Mouse (Mus musculus) small intestine, adult 2 months (tissue): ENCODE data around the gene Gm10663. TPM values are rescaled to one million over a fixed set of nuclear protein-coding genes. Genes with fewer than 3 reads are reported as not detected.

Source experiments
- H3K27ac ChIP-seq: fragments of 200-500 bp; 2 replicates; pipeline ENCODE4 v1.5.1; 2012; ENCODE audit warnings: low read depth, low read length, control low read depth, inconsistent platforms; ENCODE audit not compliant: insufficient read depth
- H3K27me3 ChIP-seq: fragments of 200-500 bp; 2 replicates; pipeline ENCODE4 v1.6.1; 2012; ENCODE audit warnings: mild to moderate bottlenecking, moderate library complexity, low read length, inconsistent platforms; ENCODE audit not compliant: control insufficient read depth, insufficient read depth
- H3K36me3 ChIP-seq: fragments of 200-500 bp; 2 replicates; pipeline ENCODE4 v1.6.1; 2012; ENCODE audit warnings: mild to moderate bottlenecking, low read length, control low read depth, inconsistent platforms; ENCODE audit not compliant: control insufficient read depth, insufficient read depth
- H3K4me1 ChIP-seq: fragments of 200-500 bp; 2 replicates; pipeline ENCODE4 v1.6.1; 2012; ENCODE audit warnings: low read length, inconsistent platforms, mixed read lengths; ENCODE audit not compliant: control insufficient read depth, insufficient read depth, insufficient read length
- H3K4me3 ChIP-seq: fragments of 200-500 bp; 2 replicates; pipeline ENCODE4 v1.5.1; 2012; ENCODE audit warnings: low read depth, mild to moderate bottlenecking, control low read depth, inconsistent platforms, low read length, moderate library complexity
- CTCF ChIP-seq: fragments of 200-500 bp; IDR thresholded peaks from 2 replicates; pipeline ENCODE4 v1.5.1; 2012; ENCODE audit warnings: low read depth, mild to moderate bottlenecking, control low read depth, inconsistent platforms, low read length, moderate library complexity, mixed read lengths; ENCODE audit not compliant: insufficient replicate concordance, insufficient read length; ENCODE audit errors: extremely low read depth
- POLR2A ChIP-seq: fragments of 200-500 bp; IDR thresholded peaks from 2 replicates; pipeline ENCODE4 v1.6.1; 2012; ENCODE audit warnings: low read depth, mild to moderate bottlenecking, control low read depth, inconsistent platforms, low read length, moderate library complexity
- WGBS: fragments of 180-500 bp; shearing (Covaris S2); methylation state at CpG from one replicate; pipeline ENCODE4 v1.1.7; 2018; 5-methylcytosine and 5-hydroxymethylcytosine counted together
- polyA plus RNA-seq: library from polyadenylated mRNA; depleted of rRNA; stranded (reverse); fragments of >200 nt; gene quantifications from 2 replicates; pipeline ENCODE4 v1.2.3, GENCODE M21; 2012; rRNA removed

Gene Gm10663
- not detected in 2 replicates for polyA plus RNA-seq

- TF ChIP-seq CTCF (no peak), POLR2A (no peak)
- Histone ChIP-seq H3K27me3 (no peaks in the 10 kb centered on the region), H3K36me3 (no peaks in the 10 kb centered on the region), H3K4me3 (no peak within 1 kb of the TSS), H3K4me1 (no peaks in the 10 kb centered on the region), H3K27ac (no peak within 1 kb of the TSS)
- 90% methylated on average over 2 of the region's 2 CpGs for WGBS
Observed at GRCm38 (mm10) chr8:65074733-65075132, at the start of gene Gm10663. Gene Gm10663, plus strand, starts transcription at chr8:65075033.

- Histone ChIP-seq H3K4me3 (no peak overlapping the region), H3K36me3 (no peaks in the 10 kb centered on the region), H3K4me1 (no peaks in the 10 kb centered on the region), H3K27me3 (no peaks in the 10 kb centered on the region), H3K27ac (no peak overlapping the region)
- TF ChIP-seq CTCF: no peak
- no peak for TF ChIP-seq POLR2A
- 77% methylated on average over 12 of the region's 12 CpGs for WGBS
Observed at GRCm38 (mm10) chr8:65028959-65029686, 45.7 kb upstream of the Gm10663 start.

DNA sequence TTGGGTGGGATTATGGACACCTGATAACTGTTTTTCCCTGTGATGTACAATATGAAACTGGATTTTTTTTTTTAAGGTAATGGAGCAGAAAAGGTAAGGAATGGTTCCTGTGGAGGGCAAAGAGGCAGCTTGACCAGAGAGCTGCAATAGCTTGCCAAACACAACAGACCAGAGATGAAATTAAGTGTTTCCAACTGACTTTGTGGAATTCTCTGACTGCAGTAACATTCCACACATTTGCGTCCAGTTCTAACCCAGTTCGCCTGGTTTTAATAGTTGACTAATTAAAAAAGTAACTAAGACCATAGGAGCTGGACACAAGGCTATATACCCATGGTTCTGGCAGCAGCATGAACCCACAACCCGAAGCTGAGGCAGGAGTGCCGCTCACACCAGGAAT lies 45.1 kb upstream of the Gm10663 start:
- no peak overlapping the region for H3K4me3 ChIP-seq
- H3K4me1 ChIP-seq: no peaks in the 10 kb centered on the region

GRCm38 (mm10) chr8:65030735-65031485 lies 43.9 kb upstream of the Gm10663 start:
- Histone ChIP-seq H3K4me1 (no peaks in the 10 kb centered on the region), H3K36me3 (no peaks in the 10 kb centered on the region), H3K4me3 (no peak overlapping the region), H3K27me3 (no peaks in the 10 kb centered on the region), H3K27ac (no peak overlapping the region)
- TF ChIP-seq CTCF (no peak), POLR2A (no peak)
- 58% methylated on average over 4 of the region's 4 CpGs for WGBS

More for the DNA sequence above, 45.1 kb upstream of the Gm10663 start:
- no peaks in the 10 kb centered on the region for H3K36me3 ChIP-seq
- TF ChIP-seq CTCF: no peak
- TF ChIP-seq POLR2A: no peak
- H3K27ac ChIP-seq: no peak overlapping the region
- WGBS: 72% methylated on average over 4 of the region's 4 CpGs
- no peaks in the 10 kb centered on the region for H3K27me3 ChIP-seq

DNA sequence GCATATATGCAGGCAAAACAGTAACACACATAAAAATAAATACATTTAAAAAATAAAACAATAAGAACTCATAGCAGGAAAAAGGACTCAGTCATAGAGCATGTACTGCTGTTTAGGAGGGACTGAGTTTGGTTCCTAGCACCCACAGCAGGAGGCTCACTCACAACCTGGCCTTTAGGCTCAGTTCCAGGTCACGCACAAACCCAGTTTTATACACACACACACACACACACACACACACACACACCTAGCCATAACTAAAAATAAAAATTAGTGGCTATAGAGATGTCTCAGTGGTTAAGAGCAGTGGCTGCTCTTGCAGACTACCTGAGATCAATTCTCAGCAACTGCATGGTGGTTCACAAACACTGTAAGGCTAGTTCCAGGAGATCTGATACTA lies 42.7 kb upstream of the Gm10663 start:
- no peaks in the 10 kb centered on the region for H3K36me3 ChIP-seq
- H3K27me3 ChIP-seq: no peaks in the 10 kb centered on the region
- TF ChIP-seq CTCF (no peak), POLR2A (no peak)
- H3K27ac ChIP-seq: no peak overlapping the region
- no peaks in the 10 kb centered on the region for H3K4me1 ChIP-seq
- WGBS: 100% methylated on average over 1 of the region's 1 CpGs
- H3K4me3 ChIP-seq: no peak overlapping the region

DNA sequence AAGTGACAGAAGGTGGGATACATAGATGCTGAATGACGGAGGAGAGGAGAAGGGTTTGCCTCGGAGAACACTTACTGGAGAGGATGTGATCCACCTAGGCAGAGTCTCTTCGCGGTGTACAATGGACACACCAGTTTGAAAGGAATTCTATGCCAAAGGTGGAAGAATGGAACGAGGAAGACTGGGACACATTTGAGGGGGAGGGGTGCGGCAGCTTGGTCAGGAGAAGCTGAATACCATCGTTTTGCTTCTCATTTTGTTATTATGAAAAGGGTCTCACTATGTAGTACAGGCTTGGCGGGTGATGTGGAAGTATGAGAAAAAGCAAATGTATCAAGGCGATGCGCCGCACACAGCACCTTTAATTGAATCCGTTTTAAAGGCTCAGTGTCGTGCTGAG lies 41.8 kb upstream of the Gm10663 start:
- H3K4me1 ChIP-seq: no peaks in the 10 kb centered on the region
- no peak overlapping the region for H3K27ac ChIP-seq
- 81% methylated on average over 13 of the region's 13 CpGs for WGBS

GRCm38 (mm10) chr8:65034136-65034535 lies 40.7 kb upstream of the Gm10663 start:
- TF ChIP-seq POLR2A: no peak
- no peak for TF ChIP-seq CTCF
- H3K4me1 ChIP-seq: no peaks in the 10 kb centered on the region
- H3K4me3 ChIP-seq: no peak overlapping the region
- no peaks in the 10 kb centered on the region for H3K27me3 ChIP-seq
- no peak overlapping the region for H3K27ac ChIP-seq
- H3K36me3 ChIP-seq: no peaks in the 10 kb centered on the region
- WGBS: 17% methylated on average over 2 of the region's 2 CpGs

More for the DNA sequence above, 41.8 kb upstream of the Gm10663 start:
- H3K36me3 ChIP-seq: no peaks in the 10 kb centered on the region
- H3K27me3 ChIP-seq: no peaks in the 10 kb centered on the region
- TF ChIP-seq CTCF (no peak), POLR2A (no peak)
- no peak overlapping the region for H3K4me3 ChIP-seq
